Mouse (Mus musculus) heart, postnatal 0 days (tissue): ENCODE measurements around the gene Cabcoco1.

Experiments used
- CTCF ChIP-seq: IDR thresholded peaks from 2 replicates; pipeline ENCODE4 v1.5.1; 2016; ENCODE audit warnings: antibody characterized with exemption, control low read depth, low read depth
- EP300 ChIP-seq: IDR thresholded peaks from 2 replicates; pipeline ENCODE4 v1.6.1; 2016; ENCODE audit warnings: antibody characterized with exemption, low read depth

GRCm38 (mm10) chr10:68465737-68466327 is 75.9 kb downstream of the Cabcoco1 start:
- TF ChIP-seq EP300 = no peak
- no peak for TF ChIP-seq CTCF
